Mouse (Mus musculus) limb, embryonic 11.5 days (tissue): Measurements from ENCODE around the gene Nkx6-2. TPM values are rescaled to one million over a fixed set of nuclear protein-coding genes. Genes with fewer than 3 reads are reported as not detected.

ENCODE experiments used
- ATAC-seq: fragments of 200-750 bp; cut with Nextera tagmentation; 2 replicates; pipeline ENCODE4 v1.8.0; 2017; ENCODE audit warnings: low read depth; ENCODE audit not compliant: insufficient number of reproducible peaks, low FRiP score, low TSS enrichment
- DNase-seq: peaks from one replicate; pipeline ENCODE4 v3.0.0-alpha.2; 2015; ENCODE audit warnings: low spot score
- H3K27ac ChIP-seq: fragments of 300-500 bp; sonication (generic); replicated peaks from 2 replicates; pipeline ENCODE4 v1.5.1; 2014; ENCODE audit warnings: low read depth, mild to moderate bottlenecking, low read length
- H3K27me3 ChIP-seq: fragments of 300-500 bp; sonication (generic); 2 replicates; pipeline ENCODE4 v1.6.1; 2014; ENCODE audit warnings: mild to moderate bottlenecking, low read length, mixed read lengths; ENCODE audit not compliant: control insufficient read depth, insufficient read depth
- H3K36me3 ChIP-seq: fragments of 300-500 bp; sonication (generic); 2 replicates; pipeline ENCODE4 v1.6.1; 2014; ENCODE audit warnings: mild to moderate bottlenecking, low read length, moderate library complexity, mixed read lengths; ENCODE audit not compliant: control insufficient read depth, insufficient read depth
- H3K4me1 ChIP-seq: fragments of 300-500 bp; sonication (generic); 2 replicates; pipeline ENCODE4 v1.6.1; 2014; ENCODE audit warnings: low read length, mixed read lengths; ENCODE audit not compliant: control insufficient read depth, insufficient read depth
- H3K4me2 ChIP-seq: fragments of 300-500 bp; sonication (generic); 2 replicates; pipeline ENCODE4 v1.6.1; 2014; ENCODE audit warnings: low read depth, mild to moderate bottlenecking, moderate library complexity; ENCODE audit not compliant: severe bottlenecking
- H3K4me3 ChIP-seq: fragments of 300-500 bp; sonication (generic); 2 replicates; pipeline ENCODE4 v1.5.1; 2014; ENCODE audit warnings: low read depth, low read length
- H3K9ac ChIP-seq: fragments of 300-500 bp; sonication (generic); 2 replicates; pipeline ENCODE4 v1.6.1; 2014; ENCODE audit warnings: mild to moderate bottlenecking, low read length
- H3K9me3 ChIP-seq: fragments of 300-500 bp; sonication (generic); 2 replicates; pipeline ENCODE4 v1.6.1; 2016; ENCODE audit warnings: low read length; ENCODE audit not compliant: control insufficient read depth
- WGBS: fragments of 180-500 bp; shearing (Covaris S2); extraction: QIAGEN DNeasy Blood & Tissue Kit; methylation state at CpG from one replicate; pipeline ENCODE4 v1.1.7; 2014; 5-methylcytosine and 5-hydroxymethylcytosine counted together
- polyA plus RNA-seq: library from polyadenylated mRNA; unstranded; fragments of >200 nt; fragmentation: Nextera tagmentation; extraction: Ambion mirVana; gene quantifications from 2 replicates; pipeline ENCODE4 v1.2.1, GENCODE M21; 2014

The Nkx6-2 gene
- polyA plus RNA-seq, 1 experiment from 2014 or later: not detected

DNA sequence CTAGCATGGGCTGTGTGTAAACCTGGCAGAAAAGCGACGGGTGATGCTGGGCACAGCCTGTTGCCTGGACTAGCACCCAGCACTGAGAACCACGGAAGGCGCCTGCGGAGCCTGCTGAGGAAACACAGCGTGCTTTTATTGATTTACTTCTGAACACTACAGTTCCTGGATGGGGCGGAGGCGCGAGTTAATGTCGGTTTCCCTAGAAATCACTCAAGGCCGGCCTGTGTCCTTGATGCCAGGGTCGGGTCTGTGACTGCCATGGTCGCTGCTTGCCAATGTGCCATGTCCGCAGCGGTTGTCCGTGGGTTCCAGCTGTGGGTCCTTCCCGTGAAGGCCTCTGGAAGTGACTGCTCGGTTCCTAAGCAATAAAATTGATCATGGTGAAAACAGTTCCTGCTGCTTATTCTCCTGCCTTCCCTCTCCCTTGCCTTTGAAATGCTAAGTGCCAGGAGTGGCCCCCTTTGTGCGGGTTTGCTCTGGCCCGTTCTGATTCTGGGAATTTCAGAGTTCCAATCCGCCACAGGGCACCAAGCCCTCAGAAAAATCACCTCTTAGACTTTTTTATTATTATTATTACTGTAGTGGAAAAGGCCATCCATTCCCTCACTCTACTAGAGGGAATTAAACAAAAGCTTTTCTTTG is 3.2 kb downstream of the Nkx6-2 start:
- Histone ChIP-seq H3K36me3 (no peaks in the 10 kb centered on the region), H3K4me1 (peaks cover 16% of the 10 kb centered on the region), H3K9ac (no peak overlapping the region), H3K4me2 (no peak overlapping the region), H3K9me3 (no peaks in the 10 kb centered on the region), H3K27ac (no peak overlapping the region), H3K27me3 (peaks cover 63% of the 10 kb centered on the region), H3K4me3 (no peak overlapping the region)
- ATAC-seq (no peak), DNase-seq (no peak)
- 45% methylated on average over 21 of the region's 21 CpGs for WGBS

DNA sequence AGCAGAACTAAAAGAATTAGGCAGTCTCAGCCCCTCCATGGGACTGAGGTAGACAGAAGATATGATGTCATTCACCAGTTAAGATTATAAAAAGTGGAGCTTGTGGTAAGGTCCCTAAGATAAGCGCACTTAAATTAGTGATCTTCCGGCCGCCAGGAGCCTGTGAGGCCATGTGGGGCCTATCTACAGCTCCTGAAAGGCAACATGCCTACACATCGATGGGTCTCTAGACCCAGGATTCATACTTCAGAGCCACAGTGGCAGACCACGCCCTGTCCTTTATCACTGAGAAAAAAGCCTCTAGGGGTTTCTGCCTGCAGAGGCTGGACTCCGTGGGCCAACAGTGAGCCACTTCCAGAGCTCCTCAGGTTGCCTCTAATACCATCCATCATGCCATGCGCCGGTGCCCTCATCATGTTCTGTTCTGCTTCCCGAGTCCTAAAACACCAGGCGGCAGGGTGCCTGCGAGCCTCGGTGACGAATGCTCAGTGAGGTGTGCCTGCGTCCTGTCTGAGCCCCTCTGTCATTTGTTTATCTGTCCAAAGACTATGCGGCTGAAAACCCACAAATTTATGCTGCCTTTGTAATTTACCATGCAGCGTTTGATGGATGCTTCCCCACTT is 6.4 kb downstream of the Nkx6-2 start:
- Histone ChIP-seq H3K4me1 (0 out of 2 replicates have a peak, but pooled peaks cover 2% of the 10 kb centered on the region), H3K27me3 (peaks cover 31% of the 10 kb centered on the region), H3K27ac (no peak overlapping the region), H3K9ac (no peak overlapping the region), H3K4me2 (no peak overlapping the region), H3K9me3 (no peaks in the 10 kb centered on the region), H3K36me3 (no peaks in the 10 kb centered on the region), H3K4me3 (no peak overlapping the region)
- DNase-seq: no peak
- ATAC-seq: no peak
- 81% methylated on average over 16 of the region's 16 CpGs for WGBS

DNA sequence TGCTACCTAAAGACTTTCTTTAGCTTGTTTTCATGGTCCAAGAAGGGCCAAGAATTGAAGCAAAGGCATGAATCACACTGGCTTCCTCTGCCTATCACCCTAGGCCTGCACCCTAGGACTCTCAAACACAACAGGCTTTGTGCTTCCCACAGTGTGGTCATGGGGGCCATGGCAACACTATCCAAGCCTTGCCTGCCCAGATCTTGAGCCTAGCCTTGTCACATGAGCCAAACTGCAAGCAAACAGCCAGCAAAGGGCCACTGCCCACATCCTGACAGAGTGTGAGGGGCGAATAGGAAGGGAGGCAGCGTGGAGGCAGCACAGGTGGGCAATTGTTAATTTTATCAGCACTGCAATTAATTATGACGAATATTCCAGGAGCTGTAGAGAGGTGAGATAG is 9.9 kb downstream of the Nkx6-2 start:
- H3K9me3 ChIP-seq: no peaks in the 10 kb centered on the region
- 77% methylated on average over 3 of the region's 3 CpGs for WGBS
- no peaks in the 10 kb centered on the region for H3K36me3 ChIP-seq
- ATAC-seq: no peak
- no peak overlapping the region for H3K4me3 ChIP-seq
- no peak overlapping the region for H3K9ac ChIP-seq
- no peak overlapping the region for H3K27ac ChIP-seq
- no peaks in the 10 kb centered on the region; the same call in 1 of the 2 replicates for H3K27me3 ChIP-seq
- no peak for DNase-seq
- H3K4me1 ChIP-seq: no peaks in the 10 kb centered on the region
- H3K4me2 ChIP-seq: no peak overlapping the region

DNA sequence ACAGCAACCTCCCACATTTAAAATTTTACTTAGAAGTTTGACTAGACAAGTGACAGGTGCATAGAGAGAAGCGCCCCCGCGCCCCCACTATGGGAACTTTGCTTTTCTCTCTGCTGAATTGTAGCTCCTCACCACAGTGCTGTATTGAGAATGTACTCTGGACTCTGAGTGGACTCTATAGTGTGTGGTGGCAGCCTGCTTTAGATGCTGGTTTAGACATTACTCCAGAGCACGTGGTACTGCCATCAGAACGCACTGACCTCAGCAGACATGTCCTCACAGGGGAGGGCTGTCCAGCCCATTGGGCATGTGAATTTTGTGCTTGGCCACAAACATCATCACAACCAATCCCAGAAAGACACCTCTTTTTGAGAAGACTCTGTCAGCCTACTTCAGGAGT is 11.8 kb downstream of the Nkx6-2 start:
- no peak for DNase-seq

DNA sequence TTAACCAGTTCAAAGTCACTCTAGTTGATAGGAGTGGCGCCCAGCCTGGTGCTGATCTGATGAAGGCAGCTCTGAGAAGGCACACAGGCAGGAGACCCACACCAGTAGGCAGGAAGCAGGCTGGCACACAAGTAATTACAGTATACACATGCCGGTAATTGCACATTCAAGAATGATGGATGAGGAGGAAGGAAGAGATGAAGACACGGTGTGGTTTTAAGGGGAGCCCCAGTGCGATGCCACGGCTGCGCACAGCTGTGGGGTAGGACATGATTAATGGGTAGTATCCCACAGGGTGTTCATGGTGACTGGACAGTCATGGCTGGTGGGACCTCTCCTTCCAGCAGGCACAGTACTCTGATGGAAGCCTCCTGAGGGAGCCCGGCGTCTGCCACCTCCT is 16.1 kb downstream of the Nkx6-2 start:
- no peak for ATAC-seq
- Histone ChIP-seq H3K4me1 (no peaks in the 10 kb centered on the region), H3K4me2 (no peak overlapping the region), H3K4me3 (no peak overlapping the region), H3K9me3 (no peaks in the 10 kb centered on the region), H3K9ac (no peak overlapping the region), H3K36me3 (no peaks in the 10 kb centered on the region), H3K27me3 (no peaks in the 10 kb centered on the region), H3K27ac (no peak overlapping the region)
- 70% methylated on average over 8 of the region's 8 CpGs for WGBS
- DNase-seq: no peak

More for the DNA sequence above, 11.8 kb downstream of the Nkx6-2 start:
- Histone ChIP-seq H3K4me3 (no peak overlapping the region), H3K36me3 (no peaks in the 10 kb centered on the region), H3K27me3 (no peaks in the 10 kb centered on the region), H3K27ac (no peak overlapping the region), H3K9ac (no peak overlapping the region), H3K4me1 (no peaks in the 10 kb centered on the region), H3K9me3 (no peaks in the 10 kb centered on the region), H3K4me2 (no peak overlapping the region)
- WGBS: 96% methylated on average over 5 of the region's 5 CpGs
- no peak for ATAC-seq

DNA sequence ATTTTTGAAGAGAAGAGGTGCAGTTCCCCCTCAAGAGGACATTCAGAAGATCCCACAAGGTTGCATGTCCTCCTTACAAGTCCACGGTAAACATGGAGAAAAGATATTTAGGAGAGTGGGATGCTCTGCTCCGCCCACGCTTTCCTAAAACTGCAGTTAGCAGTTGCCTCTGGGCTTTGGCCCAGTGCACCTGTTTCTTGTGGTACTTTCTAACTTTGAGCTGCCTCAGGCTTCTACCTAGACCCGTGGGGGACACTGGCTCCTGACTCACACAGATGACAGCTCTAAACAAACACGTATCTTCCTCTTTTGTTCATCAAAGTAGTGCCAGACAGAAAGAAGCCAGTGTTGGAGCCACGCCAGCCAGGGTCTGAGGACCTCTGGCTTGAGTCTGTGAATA is 16.6 kb downstream of the Nkx6-2 start:
- Histone ChIP-seq H3K9ac (no peak overlapping the region), H3K4me3 (no peak overlapping the region), H3K36me3 (no peaks in the 10 kb centered on the region), H3K4me2 (no peak overlapping the region), H3K27ac (no peak overlapping the region), H3K4me1 (no peaks in the 10 kb centered on the region), H3K9me3 (no peaks in the 10 kb centered on the region), H3K27me3 (no peaks in the 10 kb centered on the region)
- WGBS: 85% methylated on average over 6 of the region's 6 CpGs
- no peak for ATAC-seq
- DNase-seq: no peak

DNA sequence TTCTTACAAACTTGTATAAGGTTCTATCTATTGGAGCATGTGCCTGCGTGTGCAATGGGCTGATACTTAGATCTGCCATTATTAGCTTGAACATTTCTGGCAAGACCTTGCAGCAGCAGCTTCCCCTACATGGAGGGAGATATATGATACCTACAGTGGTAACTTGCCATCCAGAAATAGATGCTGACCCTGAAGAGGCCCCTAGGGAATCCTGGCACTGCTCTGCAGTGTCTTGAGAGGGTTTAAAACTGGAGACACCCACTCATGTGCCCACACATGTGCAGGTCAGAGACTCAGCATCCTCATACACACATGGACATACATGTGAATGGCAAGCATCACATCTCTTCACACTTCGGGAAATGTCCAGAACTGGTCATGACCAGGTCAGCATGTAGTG is 18.4 kb downstream of the Nkx6-2 start:
- 90% methylated on average over 2 of the region's 2 CpGs for WGBS
- Histone ChIP-seq H3K4me2 (no peak overlapping the region), H3K4me1 (no peaks in the 10 kb centered on the region), H3K4me3 (no peak overlapping the region), H3K9me3 (no peaks in the 10 kb centered on the region), H3K36me3 (no peaks in the 10 kb centered on the region), H3K27me3 (no peaks in the 10 kb centered on the region), H3K9ac (no peak overlapping the region), H3K27ac (no peak overlapping the region)
- ATAC-seq (no peak), DNase-seq (no peak)

DNA sequence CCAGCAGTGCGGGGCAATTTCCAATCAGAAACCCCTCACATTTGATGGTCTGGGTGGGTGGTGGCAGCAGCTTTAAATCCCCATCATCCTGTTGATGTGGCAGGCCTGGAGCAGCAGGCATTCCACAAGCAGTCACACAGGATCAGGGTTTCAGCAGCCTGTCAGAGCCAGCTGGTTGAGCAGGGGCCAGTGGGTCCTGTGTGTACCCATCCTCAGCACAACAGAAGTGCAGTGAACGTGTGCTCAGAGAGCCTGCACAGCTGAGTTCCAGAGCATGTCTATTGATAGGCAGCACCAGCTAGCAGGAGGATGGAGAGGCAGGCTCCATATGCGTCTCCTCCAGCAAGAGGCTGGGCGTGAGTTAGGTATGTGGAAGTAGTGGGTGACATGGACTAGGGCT is 19.2 kb downstream of the Nkx6-2 start:
- Histone ChIP-seq H3K9ac (no peak overlapping the region), H3K4me1 (no peaks in the 10 kb centered on the region), H3K27ac (no peak overlapping the region), H3K9me3 (no peaks in the 10 kb centered on the region), H3K4me3 (no peak overlapping the region), H3K36me3 (no peaks in the 10 kb centered on the region), H3K27me3 (no peaks in the 10 kb centered on the region), H3K4me2 (no peak overlapping the region)
- DNase-seq: no peak
- ATAC-seq: no peak
- WGBS: 81% methylated on average over 4 of the region's 4 CpGs

DNA sequence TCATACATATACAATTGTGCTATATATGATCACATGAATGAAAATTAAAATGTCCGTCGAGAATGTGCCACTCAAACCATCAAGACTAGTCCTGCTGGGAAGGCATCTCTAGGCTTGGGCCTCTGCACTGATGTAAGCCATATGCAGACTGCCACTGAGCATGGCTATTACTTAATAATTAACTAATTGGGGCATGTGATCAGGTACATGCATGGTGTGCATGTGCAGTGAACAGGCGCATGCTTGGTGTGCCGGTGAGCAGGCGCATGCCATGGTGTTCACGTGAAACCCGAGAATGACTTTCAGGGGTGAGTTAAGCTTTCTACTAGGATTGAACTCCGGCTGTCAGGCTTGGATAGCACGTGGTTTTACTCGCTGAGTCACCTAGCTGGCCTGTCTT is 22.9 kb downstream of the Nkx6-2 start:
- Histone ChIP-seq H3K36me3 (no peaks in the 10 kb centered on the region), H3K27ac (no peak overlapping the region), H3K9me3 (no peaks in the 10 kb centered on the region), H3K4me2 (no peak overlapping the region), H3K4me1 (no peaks in the 10 kb centered on the region), H3K9ac (no peak overlapping the region), H3K27me3 (no peaks in the 10 kb centered on the region), H3K4me3 (no peak overlapping the region)
- whole genome bisulfite sequencing: 90% methylated on average over 10 of the region's 10 CpGs
- no peak for ATAC-seq
- DNase-seq: no peak
